Mouse (Mus musculus) gastrocnemius, adult 2 months (tissue): ENCODE data around the gene Lyrm4. TPM values are rescaled to one million over a fixed set of nuclear protein-coding genes. Genes with fewer than 3 reads are reported as not detected.

Experiments used
- DNase-seq: peaks from one replicate; pipeline ENCODE4 v3.0.0; 2022
- H3K27ac ChIP-seq: fragments of 200-600 bp; 2 replicates; pipeline ENCODE4 v1.8.1; 2022; ENCODE audit warnings: mild to moderate bottlenecking
- H3K4me3 ChIP-seq: fragments of 200-600 bp; 2 replicates; pipeline ENCODE4 v1.8.1; 2022; ENCODE audit warnings: mild to moderate bottlenecking, moderate library complexity
- CTCF ChIP-seq: fragments of 200-600 bp; IDR thresholded peaks from 2 replicates; pipeline ENCODE4 v1.8.1; 2022; ENCODE audit warnings: antibody characterized with exemption, mild to moderate bottlenecking, moderate library complexity
- intact Hi-C: fragments of 180-260 bp; cut with DNase I; formaldehyde crosslinking; loops from one replicate; pipeline ENCODE4 v1.15.1; 2025
- total RNA-seq, 2 experiments: library from RNA; stranded (reverse); gene quantifications; 2 replicates each; pipeline ENCODE4 v1.2.3; 2021

Gene Lyrm4
- total RNA-seq, 2 experiments from 2014 or later: 4.4 to 6.4 TPM

GRCm38 (mm10) chr13:35937991-35938390 lies 179.3 kb downstream of the Lyrm4 start:
- Histone ChIP-seq H3K27ac (no peak overlapping the region), H3K4me3 (no peak overlapping the region)
- DNase-seq: no peak
- intact Hi-C loops: no loop called here
- TF ChIP-seq CTCF: no peak

Other genes with a start within 250 kb of the Lyrm4 start
- gene Rpp40, start 211.2 kb downstream of the Lyrm4 start, total RNA-seq: 10 to 100 TPM; 13.9 to 15.1 TPM
- gene Ppp1r3g, start 158.7 kb downstream of the Lyrm4 start, total RNA-seq: not detected
- gene Fars2, start 114 bp downstream of the Lyrm4 start, total RNA-seq: 10 to 100 TPM; 40.8 to 43.4 TPM